In the genomic region with DNA sequence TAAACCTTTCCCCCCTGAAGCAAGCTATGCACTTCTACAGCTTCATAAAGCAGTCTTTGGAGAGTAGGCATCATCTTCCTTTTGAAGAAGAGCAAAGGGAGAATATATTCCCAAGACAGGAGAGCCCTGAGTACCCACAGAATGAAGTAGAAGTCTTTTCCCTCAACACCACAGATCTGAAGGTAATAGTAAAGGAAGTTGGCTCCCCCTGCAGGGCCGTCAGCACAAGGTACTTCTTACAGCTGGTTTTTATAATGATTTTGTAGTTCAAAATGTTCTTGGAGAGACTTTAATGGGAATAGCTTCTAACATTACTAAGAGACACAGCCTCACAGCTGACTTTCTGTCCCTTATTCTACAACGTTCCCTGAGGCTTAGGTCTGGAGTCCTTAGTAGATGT, we compare ENCODE assay signal across 7 mouse cellular contexts. TPM values are rescaled to one million over a fixed set of nuclear protein-coding genes. Genes with fewer than 3 reads are reported as not detected.
DNase-seq lines count a peak whose midpoint lies in the region; ATAC-seq and TF ChIP-seq lines count a peak whose summit lies in the region.

No protein-coding gene starts in this region.

- CTCF ChIA-PET in Patski (lab: Charles Lee): interaction anchor here (0.8 to 1.5 kb wide), 7 partner anchors 71 to 417 kb away, joined by 3 to 6 read pairs (median 5); no protein-coding TSS in a partner anchor

- in situ Hi-C loops in Patski (cut with MboI; ENCODE audit: low pct_unique_long_range_greater_than_20kb): loop anchor here (10.0 kb wide), 2 partner anchors 105 to 385 kb away; no protein-coding TSS in a partner anchor

- H3K27me3 ChIP-seq in Patski: no peaks in the 10 kb centered on the region

- DNase-seq in layer of hippocampus, adult 11-12 months (ENCODE audit: low spot score): peak; percentile 6
- no peak for DNase-seq in layer of hippocampus, adult 9-10 months (ENCODE audit: low spot score)
- DNase-seq in Patski (ENCODE audit: low read depth, low spot score): no peak
- peak; percentile 23 for DNase-seq in gastrocnemius, postnatal 10 days
- peak; percentile 59 for DNase-seq in right cerebral cortex, postnatal 14 days
- no peak for DNase-seq in retina, postnatal 1 day
- DNase-seq in urinary bladder, postnatal 4 days (ENCODE audit: low spot score in 2 of 2): no peak

- ATAC-seq in Patski: peak; percentile 82

- peak; percentile 77 for TF ChIP-seq CTCF in Patski (IDR thresholded peaks at IDR 0.05)

- POLR2A ChIA-PET in Patski (lab: Charles Lee): interaction anchor here (0.8 kb wide), 1 partner anchor 63 kb away, joined by 3 read pairs; no protein-coding TSS in a partner anchor

RNA-seq across cellular contexts. Expression of a gene that starts 19.8 kb away (rescaled TPM):
- polyA plus RNA-seq in Patski (2021): 0.04 TPM
- not detected for total RNA-seq in gastrocnemius, postnatal 10 days (2021)

RNA-seq across cellular contexts. Expression of a gene that starts 54.6 kb away (rescaled TPM):
- polyA plus RNA-seq in Patski (2021): 92.0 TPM
- 10 to 100 TPM; 20.9 to 23.2 TPM for total RNA-seq in gastrocnemius, postnatal 10 days (2021)

Comparison
In these comparisons a context has a peak if more than half of its experiments do, and no peak if none do; other contexts are left out.
1. DNase-seq: peak in layer of hippocampus, adult 11-12 months (single experiment), gastrocnemius, postnatal 10 days (single experiment) and right cerebral cortex, postnatal 14 days (single experiment); none in layer of hippocampus, adult 9-10 months (single experiment), Patski (single experiment), retina, postnatal 1 day (single experiment) and urinary bladder, postnatal 4 days (0 of 2).